Mouse (Mus musculus): Measurements from ENCODE around the gene Rgs8.

DNA sequence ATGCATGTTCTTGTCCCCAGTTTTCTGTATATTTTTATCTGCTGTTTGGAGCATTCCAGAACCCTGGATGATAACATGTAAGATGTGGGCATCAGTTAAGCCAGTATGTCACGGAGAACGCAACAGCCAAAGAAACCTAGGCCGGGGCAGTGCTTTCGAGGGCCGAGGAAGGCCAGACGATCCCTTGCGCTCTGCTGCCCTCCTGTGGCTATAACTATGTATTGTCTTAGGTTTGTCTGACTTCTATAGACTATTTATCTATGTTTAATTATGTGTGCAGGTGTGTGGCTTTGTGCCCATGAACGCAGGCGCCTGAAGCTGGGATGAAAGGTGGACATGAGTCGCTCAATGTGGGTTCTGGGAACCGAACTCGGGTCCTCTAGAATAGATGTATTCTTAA, 93.9 kb downstream of the Rgs8 start:
- TF ChIP-seq CTCF (IDR thresholded peaks at IDR 0.05; ENCODE audit: insufficient read depth, low read depth, low read length) = peak; percentile 51
- no peak for TF ChIP-seq POLR2A (IDR thresholded peaks at IDR 0.05; ENCODE audit: insufficient read depth, low read depth, low read length)
